35 mouse cellular contexts compared by ENCODE assay signal in genomic region chr19:58933062-58933461, GRCm38 (mm10). TPM values are rescaled to one million over a fixed set of nuclear protein-coding genes. Genes with fewer than 3 reads are reported as not detected.
DNase-seq lines count a peak whose midpoint lies in the region; ATAC-seq and TF ChIP-seq lines count a peak whose summit lies in the region.
"Had no signal": no experiment of that assay in that cellular context is flagged by ENCODE, and none has a peak within 500 bp of the region (broad histone marks: within the 10 kb centered on the region; RNA-seq: fewer than 3 reads in every experiment).

No protein-coding gene starts in this region.

- no peak overlapping the region for H3K9ac ChIP-seq in forebrain, embryonic 15.5 days (replicated peaks)
- H3K9ac ChIP-seq: embryonic facial prominence, embryonic 15.5 days; heart, embryonic 13.5 days; kidney, embryonic 15.5 days; limb, embryonic 12.5 days; liver, embryonic 15.5 days; lung, embryonic 14.5 days; midbrain, embryonic 13.5 days; neural tube, embryonic 15.5 days had no signal

- no peaks in the 10 kb centered on the region for H3K27me3 ChIP-seq in E14TG2a.4 (ENCODE audit: insufficient read depth, low read length)
- peaks cover 98% of the 10 kb centered on the region for H3K27me3 ChIP-seq in forebrain, embryonic 10.5 days (ENCODE audit: poor library complexity, severe bottlenecking)
- peaks cover 42% of the 10 kb centered on the region for H3K27me3 ChIP-seq in forebrain, embryonic 15.5 days
- H3K27me3 ChIP-seq: CH12.LX had no signal

- 0 out of 2 replicates have a peak overlapping the region, but pooled peaks have one; percentile 10 for H3K4me3 ChIP-seq in E14TG2a.4 (replicated peaks; ENCODE audit: low read length)
- H3K4me3 ChIP-seq in forebrain, embryonic 10.5 days: peak overlapping the region; percentile 16; the same call in 1 of the 2 replicates
- no peak overlapping the region for H3K4me3 ChIP-seq in forebrain, embryonic 15.5 days
- H3K4me3 ChIP-seq: embryonic facial prominence, embryonic 15.5 days; heart, embryonic 13.5 days; kidney, embryonic 15.5 days; layer of hippocampus, adult 2 months; left cerebral cortex, adult 2 months; limb, embryonic 12.5 days; liver, embryonic 15.5 days; midbrain, embryonic 13.5 days; neural tube, embryonic 15.5 days had no signal

- WGBS in forebrain, embryonic 10.5 days: 5% methylated on average over 4 of the region's 4 CpGs
- WGBS in forebrain, embryonic 15.5 days: 3% methylated on average over 4 of the region's 4 CpGs

- no peaks in the 10 kb centered on the region for H3K9me3 ChIP-seq in E14TG2a.4 (ENCODE audit: low read length)
- H3K9me3 ChIP-seq in forebrain, embryonic 10.5 days: no peaks in the 10 kb centered on the region
- no peaks in the 10 kb centered on the region for H3K9me3 ChIP-seq in forebrain, embryonic 15.5 days
- H3K9me3 ChIP-seq: embryonic facial prominence, embryonic 15.5 days; G1E; heart, embryonic 13.5 days; kidney, embryonic 15.5 days; limb, embryonic 12.5 days; liver, embryonic 15.5 days; midbrain, embryonic 13.5 days; neural tube, embryonic 15.5 days had no signal

- 0 out of 2 replicates have a peak, but pooled peaks have one; percentile 13 for ATAC-seq in forebrain, embryonic 15.5 days (replicated peaks)
- no peak for ATAC-seq in megakaryocyte-erythroid progenitor cell, adult 5-6 weeks (replicated peaks; ENCODE audit: low FRiP score, low TSS enrichment, poor library complexity, severe bottlenecking)
- no peak for ATAC-seq in activated CD4-positive, CD25-positive, alpha-beta regulatory T cell, adult 4 months
- ATAC-seq: hindbrain, embryonic 16.5 days; midbrain, embryonic 13.5 days had no signal

- peaks cover 50% of the 10 kb centered on the region for H3K4me1 ChIP-seq in E14TG2a.4 (replicated peaks; ENCODE audit: low read depth, low read length)
- H3K4me1 ChIP-seq in forebrain, embryonic 10.5 days: peaks cover 67% of the 10 kb centered on the region
- H3K4me1 ChIP-seq in forebrain, embryonic 15.5 days: peaks cover 36% of the 10 kb centered on the region
- H3K4me1 ChIP-seq: embryonic facial prominence, embryonic 15.5 days; heart, embryonic 13.5 days; liver, embryonic 15.5 days had no signal

- no peaks in the 10 kb centered on the region; the same call in 1 of the 2 replicates for H3K36me3 ChIP-seq in E14TG2a.4 (ENCODE audit: insufficient read depth, low read length)
- H3K36me3 ChIP-seq in forebrain, embryonic 10.5 days (replicated peaks): no peaks in the 10 kb centered on the region
- no peaks in the 10 kb centered on the region for H3K36me3 ChIP-seq in forebrain, embryonic 15.5 days
- H3K36me3 ChIP-seq: embryonic facial prominence, embryonic 15.5 days; heart, embryonic 13.5 days; kidney, embryonic 15.5 days; limb, embryonic 12.5 days; liver, embryonic 15.5 days; midbrain, embryonic 13.5 days; neural tube, embryonic 15.5 days had no signal

- H3K4me2 ChIP-seq in forebrain, embryonic 15.5 days (replicated peaks): no peak overlapping the region
- H3K4me2 ChIP-seq: embryonic facial prominence, embryonic 15.5 days; heart, embryonic 13.5 days; kidney, embryonic 15.5 days; limb, embryonic 12.5 days; liver, embryonic 15.5 days; lung, embryonic 14.5 days; midbrain, embryonic 13.5 days; neural tube, embryonic 15.5 days had no signal

- no peak for TF ChIP-seq POLR2A in brain, embryonic 14.5 days (IDR thresholded peaks at IDR 0.05; ENCODE audit: borderline replicate concordance, extremely low read depth, insufficient read depth, insufficient read length, poor library complexity, severe bottlenecking)

- no peak for TF ChIP-seq CTCF in E14TG2a.4 (conservative IDR thresholded peaks at IDR 0.05; ENCODE audit: low read length)
- no peak for TF ChIP-seq CTCF in brain, embryonic 14.5 days (IDR thresholded peaks at IDR 0.05; ENCODE audit: borderline replicate concordance, extremely low read depth, insufficient read depth, insufficient read length)

- peak overlapping the region; percentile 31; the same call in 1 of the 2 replicates for H3K27ac ChIP-seq in forebrain, embryonic 10.5 days
- no peak overlapping the region for H3K27ac ChIP-seq in forebrain, embryonic 15.5 days (replicated peaks)
- H3K27ac ChIP-seq: embryonic facial prominence, embryonic 15.5 days; heart, embryonic 13.5 days; kidney, embryonic 15.5 days; layer of hippocampus, adult 2 months; left cerebral cortex, adult 2 months; limb, embryonic 12.5 days; liver, embryonic 15.5 days; midbrain, embryonic 13.5 days; neural tube, embryonic 15.5 days had no signal

- peak; percentile 56 for DNase-seq in brain, embryonic 14.5 days (ENCODE audit: low read depth)
- DNase-seq in forebrain, embryonic 10.5 days (ENCODE audit: extremely low spot score, low spot score): no peak
- no peak for DNase-seq in lung, postnatal 14 days
- no peak for DNase-seq in urinary bladder, postnatal 10 days (ENCODE audit: low spot score)
- DNase-seq: adrenal gland, postnatal 14 days; cerebellum, adult 18-20 months; cerebellum, postnatal 14 days; heart, postnatal 10 days; kidney, adult 18-20 months; kidney, postnatal 36 days; lung, embryonic 14.5 days; right cerebral cortex, adult 18-20 months; right cerebral cortex, postnatal 4 days; thymus, postnatal 4 days had no signal

RNA-seq across cellular contexts. Expression of gene Eno4, which starts 10.2 kb away (rescaled TPM):
- 1.5 and 1.6 TPM in 2 replicates for polyA plus RNA-seq in brain, embryonic 14.5 days (2012; rRNA removed)
- 1.3 and 1.4 TPM in 2 replicates for polyA plus RNA-seq in forebrain, embryonic 10.5 days (2016; fragmentation: Nextera tagmentation; extraction: Ambion mirVana)
- 1.8 and 2.4 TPM in 2 replicates for polyA plus RNA-seq in forebrain, embryonic 15.5 days (2015; fragmentation: Nextera tagmentation; extraction: Ambion mirVana)
- total RNA-seq in megakaryocyte-erythroid progenitor cell, adult 5-6 weeks (2014; fragmentation: Nextera tagmentation): not detected in 2 replicates
- total RNA-seq in megakaryocyte-erythroid progenitor cell, adult 5-6 weeks (2017): not detected in 2 replicates
- polyA plus RNA-seq in activated CD4-positive, CD25-positive, alpha-beta regulatory T cell, adult 4 months (2017; shearing (Covaris generic)): not detected
- total RNA-seq: gastrocnemius, adult 8-10 months; hematopoietic stem cell, adult 5-6 weeks; liver, adult 2 months; megakaryocyte progenitor cell, adult 5-6 weeks had no signal
- polyA plus RNA-seq: liver, adult 2 months; liver, embryonic 15.5 days; spleen, adult 2 months had no signal

RNA-seq across cellular contexts. Expression of gene Hspa12a, which starts 10.4 kb away (rescaled TPM):
- 46.8 and 64.6 TPM in 2 replicates for polyA plus RNA-seq in brain, embryonic 14.5 days (2012; rRNA removed)
- 5.7 and 7.2 TPM in 2 replicates for polyA plus RNA-seq in forebrain, embryonic 10.5 days (2016; fragmentation: Nextera tagmentation; extraction: Ambion mirVana)
- 44.6 and 54.4 TPM in 2 replicates for polyA plus RNA-seq in forebrain, embryonic 15.5 days (2015; fragmentation: Nextera tagmentation; extraction: Ambion mirVana)
- total RNA-seq in megakaryocyte-erythroid progenitor cell, adult 5-6 weeks (2014; fragmentation: Nextera tagmentation): not detected in 2 replicates
- total RNA-seq in megakaryocyte-erythroid progenitor cell, adult 5-6 weeks (2017): 0.19 TPM in 1 of 2 replicates, not detected in the other
- 1 to 10 TPM in 1 of 2 experiments, under 1 TPM in 1; 0.81 to 1.5 TPM for polyA plus RNA-seq in activated CD4-positive, CD25-positive, alpha-beta regulatory T cell, adult 4 months (2017; shearing (Covaris generic))
- total RNA-seq: hematopoietic stem cell, adult 5-6 weeks had no signal
- polyA plus RNA-seq: G1E had no signal
